Mouse (Mus musculus) brain, embryonic 14.5 days (tissue): Measurements from ENCODE around the gene Cox16.

Experiments used
- CTCF ChIP-seq: fragments of 200-500 bp; IDR thresholded peaks from 2 replicates; pipeline ENCODE4 v1.5.1; 2012; ENCODE audit warnings: inconsistent platforms, mild to moderate bottlenecking, moderate library complexity, borderline replicate concordance; ENCODE audit not compliant: insufficient read depth, insufficient read length; ENCODE audit errors: extremely low read depth
- POLR2A ChIP-seq: fragments of 200-500 bp; IDR thresholded peaks from 2 replicates; pipeline ENCODE4 v1.6.1; 2012; ENCODE audit warnings: mild to moderate bottlenecking, inconsistent platforms, borderline replicate concordance; ENCODE audit not compliant: poor library complexity, insufficient read depth, insufficient read length, severe bottlenecking; ENCODE audit errors: extremely low read depth

- no peak for TF ChIP-seq CTCF
- TF ChIP-seq POLR2A = no peak
Measured at GRCm38 (mm10) chr12:81490491-81490890, 5.6 kb upstream of the Cox16 start.
